In the genomic region with DNA sequence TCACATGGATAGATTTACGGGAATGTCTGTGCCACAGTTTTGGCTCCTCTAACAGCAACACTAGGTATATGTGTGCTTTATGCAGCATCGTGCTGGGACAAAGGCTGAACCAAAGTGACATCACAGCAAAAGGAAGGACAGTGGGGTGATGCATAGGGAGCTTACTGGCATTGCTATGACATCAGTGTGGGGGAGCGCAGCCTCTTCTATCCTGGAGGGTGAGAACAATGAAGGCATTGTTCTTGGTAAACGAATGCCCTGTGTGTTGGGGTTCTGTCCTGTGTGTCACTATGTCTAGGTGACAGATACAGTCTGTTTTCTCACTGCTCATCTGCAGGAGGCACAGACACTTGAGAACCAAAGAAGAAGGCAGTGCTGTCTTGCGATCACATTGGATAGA, we compare ENCODE assay signal across 31 mouse cellular contexts. TPM values are rescaled to one million over a fixed set of nuclear protein-coding genes. Genes with fewer than 3 reads are reported as not detected.
A peak's percentile ranks its signal among the peaks of the same experiment; 100 is the strongest.
DNase-seq lines count a peak whose midpoint lies in the region; ATAC-seq and TF ChIP-seq lines count a peak whose summit lies in the region.
"Had no signal": no experiment of that assay in that cellular context is flagged by ENCODE, and none has a peak within 500 bp of the region (broad histone marks: within the 10 kb centered on the region; RNA-seq: fewer than 3 reads in every experiment).

No protein-coding gene starts in this region.

- no peak overlapping the region for H3K27ac ChIP-seq in hindbrain, embryonic 11.5 days (ENCODE audit: low read depth, low read length)
- H3K27ac ChIP-seq in hindbrain, embryonic 10.5 days = no peak overlapping the region
- no peak overlapping the region for H3K27ac ChIP-seq in midbrain, embryonic 11.5 days (ENCODE audit: low read depth, low read length)
- no peak overlapping the region for H3K27ac ChIP-seq in midbrain, postnatal 0 days (ENCODE audit: low read depth, low read length)
- H3K27ac ChIP-seq: embryonic facial prominence, embryonic 13.5 days; forebrain, embryonic 10.5 days; hindbrain, embryonic 14.5 days; kidney, embryonic 15.5 days; liver, embryonic 12.5 days; neural tube, embryonic 15.5 days had no signal

- H3K4me3 ChIP-seq in hindbrain, embryonic 11.5 days (ENCODE audit: low read depth, low read length) = no peak overlapping the region
- no peak overlapping the region for H3K4me3 ChIP-seq in hindbrain, embryonic 10.5 days
- H3K4me3 ChIP-seq in midbrain, embryonic 11.5 days (ENCODE audit: low read depth, low read length) = no peak overlapping the region
- H3K4me3 ChIP-seq in midbrain, postnatal 0 days (ENCODE audit: low read depth, low read length) = no peak overlapping the region
- H3K4me3 ChIP-seq: embryonic facial prominence, embryonic 13.5 days; forebrain, embryonic 10.5 days; kidney, embryonic 15.5 days; liver, embryonic 12.5 days; neural tube, embryonic 15.5 days had no signal

- H3K4me2 ChIP-seq in hindbrain, embryonic 11.5 days (replicated peaks; ENCODE audit: low read depth, low read length) = no peak overlapping the region
- H3K4me2 ChIP-seq in midbrain, embryonic 11.5 days = no peak overlapping the region
- H3K4me2 ChIP-seq in midbrain, postnatal 0 days (ENCODE audit: low read depth, low read length, poor library complexity, severe bottlenecking) = no peak overlapping the region
- H3K4me2 ChIP-seq: embryonic facial prominence, embryonic 13.5 days; hindbrain, embryonic 14.5 days; kidney, embryonic 15.5 days; liver, embryonic 12.5 days; neural tube, embryonic 15.5 days had no signal

- WGBS in hindbrain, embryonic 11.5 days = 63% methylated on average over 5 of the region's 5 CpGs
- WGBS in hindbrain, embryonic 10.5 days = 59% methylated on average over 5 of the region's 5 CpGs
- WGBS in midbrain, embryonic 11.5 days = 67% methylated on average over 5 of the region's 5 CpGs
- 65% methylated on average over 5 of the region's 5 CpGs for WGBS in midbrain, postnatal 0 days

- no peak for TF ChIP-seq CTCF in midbrain, postnatal 0 days (IDR thresholded peaks at IDR 0.05)

- no peaks in the 10 kb centered on the region for H3K9me3 ChIP-seq in hindbrain, embryonic 11.5 days (ENCODE audit: control insufficient read depth, low read length)
- H3K9me3 ChIP-seq in hindbrain, embryonic 10.5 days = no peaks in the 10 kb centered on the region
- no peaks in the 10 kb centered on the region for H3K9me3 ChIP-seq in midbrain, embryonic 11.5 days (ENCODE audit: control insufficient read depth, low read length)
- no peaks in the 10 kb centered on the region for H3K9me3 ChIP-seq in midbrain, postnatal 0 days (ENCODE audit: low read length)
- H3K9me3 ChIP-seq: embryonic facial prominence, embryonic 13.5 days; forebrain, embryonic 10.5 days; kidney, embryonic 15.5 days; liver, embryonic 12.5 days; neural tube, embryonic 15.5 days had no signal

- H3K9ac ChIP-seq in hindbrain, embryonic 11.5 days (ENCODE audit: low read depth, low read length) = no peak overlapping the region
- H3K9ac ChIP-seq in midbrain, embryonic 11.5 days (ENCODE audit: low read length) = no peak overlapping the region
- H3K9ac ChIP-seq in midbrain, postnatal 0 days (replicated peaks; ENCODE audit: low read length, poor library complexity, severe bottlenecking) = no peak overlapping the region
- H3K9ac ChIP-seq: embryonic facial prominence, embryonic 13.5 days; hindbrain, embryonic 14.5 days; kidney, embryonic 15.5 days; liver, embryonic 12.5 days; liver, postnatal 0 days; neural tube, embryonic 15.5 days had no signal

- H3K4me1 ChIP-seq in hindbrain, embryonic 11.5 days (replicated peaks; ENCODE audit: control insufficient read depth, insufficient read depth, low read length) = no peaks in the 10 kb centered on the region
- peaks cover 15% of the 10 kb centered on the region for H3K4me1 ChIP-seq in hindbrain, embryonic 10.5 days (replicated peaks)
- no peaks in the 10 kb centered on the region; the same call in 1 of the 2 replicates for H3K4me1 ChIP-seq in midbrain, embryonic 11.5 days (ENCODE audit: control insufficient read depth, insufficient read depth, low read length)
- H3K4me1 ChIP-seq in midbrain, postnatal 0 days (ENCODE audit: insufficient read depth, low read length) = no peaks in the 10 kb centered on the region
- H3K4me1 ChIP-seq: embryonic facial prominence, embryonic 13.5 days; liver, embryonic 12.5 days; neural tube, embryonic 15.5 days had no signal

- no peaks in the 10 kb centered on the region for H3K27me3 ChIP-seq in hindbrain, embryonic 11.5 days (ENCODE audit: control insufficient read depth, insufficient read depth, low read length)
- no peaks in the 10 kb centered on the region for H3K27me3 ChIP-seq in hindbrain, embryonic 10.5 days (ENCODE audit: insufficient read depth, poor library complexity, severe bottlenecking)
- H3K27me3 ChIP-seq in midbrain, embryonic 11.5 days (ENCODE audit: control insufficient read depth, insufficient read depth, low read length) = no peaks in the 10 kb centered on the region
- H3K27me3 ChIP-seq in midbrain, postnatal 0 days (ENCODE audit: insufficient read depth, low read length) = no peaks in the 10 kb centered on the region
- H3K27me3 ChIP-seq: embryonic facial prominence, embryonic 13.5 days; kidney, embryonic 15.5 days; liver, embryonic 12.5 days; neural tube, embryonic 15.5 days had no signal

- DNase-seq in hindbrain, embryonic 11.5 days (ENCODE audit: low spot score) = peak; percentile 15
- DNase-seq in hindbrain, embryonic 10.5 days (ENCODE audit: low spot score) = no peak
- DNase-seq in midbrain, embryonic 11.5 days (ENCODE audit: low spot score, missing footprints) = peak; percentile 77
- DNase-seq in midbrain, postnatal 0 days (ENCODE audit: low spot score) = no peak
- DNase-seq in Muller cell, postnatal 12 days (ENCODE audit: inconsistent ontology term) = peak; percentile 6
- DNase-seq in embryo, embryonic 10.5 days (ENCODE audit: low spot score) = peak; percentile 27
- no peak for DNase-seq in urinary bladder, adult 2 months (ENCODE audit: low spot score)
- DNase-seq: adrenal gland, adult 8-10 months; B cell, adult 2 months; cerebellum, adult 11 months; cerebellum, adult 9-11 months; gastrocnemius, postnatal 14 days; heart, postnatal 14 days; kidney, adult 18-20 months; kidney, postnatal 25 days; layer of hippocampus, postnatal 36 days; left cerebral cortex, postnatal 4 days; liver, postnatal 0 days; lung, postnatal 36 days; right cerebral cortex, adult 18-20 months; spleen, adult 18-20 months; thymus, postnatal 36 days had no signal

- 0 out of 2 replicates have a peak, but pooled peaks have one; percentile 19 for ATAC-seq in hindbrain, embryonic 11.5 days (ENCODE audit: low FRiP score)
- ATAC-seq in midbrain, embryonic 11.5 days (ENCODE audit: low FRiP score) = no peak; the same call in 1 of the 2 replicates
- ATAC-seq in midbrain, postnatal 0 days (ENCODE audit: low FRiP score) = no peak
- ATAC-seq: forebrain, embryonic 16.5 days; liver, embryonic 12.5 days; liver, postnatal 0 days had no signal

- no peaks in the 10 kb centered on the region for H3K36me3 ChIP-seq in hindbrain, embryonic 11.5 days (ENCODE audit: control insufficient read depth, insufficient read depth, low read length)
- H3K36me3 ChIP-seq in hindbrain, embryonic 10.5 days = no peaks in the 10 kb centered on the region
- no peaks in the 10 kb centered on the region for H3K36me3 ChIP-seq in midbrain, embryonic 11.5 days (ENCODE audit: control insufficient read depth, insufficient read depth, low read length)
- no peaks in the 10 kb centered on the region for H3K36me3 ChIP-seq in midbrain, postnatal 0 days (ENCODE audit: insufficient read depth, low read length)
- H3K36me3 ChIP-seq: embryonic facial prominence, embryonic 13.5 days; forebrain, embryonic 10.5 days; kidney, embryonic 15.5 days; liver, embryonic 12.5 days; neural tube, embryonic 15.5 days had no signal

RNA-seq across cellular contexts. Expression of gene St6galnac5, which starts 16.9 kb away (rescaled TPM):
- 4.0 and 6.4 TPM in 2 replicates for polyA plus RNA-seq in hindbrain, embryonic 11.5 days (2014; fragmentation: Nextera tagmentation; extraction: Ambion mirVana)
- polyA plus RNA-seq in hindbrain, embryonic 10.5 days (2016; fragmentation: Nextera tagmentation; extraction: Ambion mirVana) = 2.4 and 3.9 TPM in 2 replicates
- 2.2 and 2.3 TPM in 2 replicates for polyA plus RNA-seq in midbrain, embryonic 11.5 days (2014; fragmentation: Nextera tagmentation; extraction: Ambion mirVana)
- 14.9 and 19.6 TPM in 2 replicates for total RNA-seq in midbrain, postnatal 0 days (2014; rRNA removed)
- polyA plus RNA-seq in midbrain, postnatal 0 days (2015; fragmentation: Nextera tagmentation; extraction: Ambion mirVana) = 17.3 and 18.1 TPM in 2 replicates
- polyA plus RNA-seq in urinary bladder, adult 2 months (2012; rRNA removed) = 0.07 and 0.11 TPM in 2 replicates
- total RNA-seq: granulocyte monocyte progenitor cell, adult 5-6 weeks; heart, postnatal 14 days; megakaryocyte-erythroid progenitor cell, adult 5-6 weeks had no signal

Comparison
In these comparisons a context has a peak if more than half of its experiments do, and no peak if none do; other contexts are left out.
1. DNase-seq: peak in hindbrain, embryonic 11.5 days (single experiment), midbrain, embryonic 11.5 days (single experiment), Muller cell, postnatal 12 days (single experiment) and embryo, embryonic 10.5 days (single experiment); none in hindbrain, embryonic 10.5 days (single experiment), midbrain, postnatal 0 days (single experiment) and urinary bladder, adult 2 months (single experiment).